Mouse (Mus musculus): ENCODE measurements at regions not wholly inside any gene's neighbourhood (a gene's known extent, or its start where the extent isn't known, plus 50 kb on each side); places are given as distances from the start of the nearest gene placed in this dataset.

DNA sequence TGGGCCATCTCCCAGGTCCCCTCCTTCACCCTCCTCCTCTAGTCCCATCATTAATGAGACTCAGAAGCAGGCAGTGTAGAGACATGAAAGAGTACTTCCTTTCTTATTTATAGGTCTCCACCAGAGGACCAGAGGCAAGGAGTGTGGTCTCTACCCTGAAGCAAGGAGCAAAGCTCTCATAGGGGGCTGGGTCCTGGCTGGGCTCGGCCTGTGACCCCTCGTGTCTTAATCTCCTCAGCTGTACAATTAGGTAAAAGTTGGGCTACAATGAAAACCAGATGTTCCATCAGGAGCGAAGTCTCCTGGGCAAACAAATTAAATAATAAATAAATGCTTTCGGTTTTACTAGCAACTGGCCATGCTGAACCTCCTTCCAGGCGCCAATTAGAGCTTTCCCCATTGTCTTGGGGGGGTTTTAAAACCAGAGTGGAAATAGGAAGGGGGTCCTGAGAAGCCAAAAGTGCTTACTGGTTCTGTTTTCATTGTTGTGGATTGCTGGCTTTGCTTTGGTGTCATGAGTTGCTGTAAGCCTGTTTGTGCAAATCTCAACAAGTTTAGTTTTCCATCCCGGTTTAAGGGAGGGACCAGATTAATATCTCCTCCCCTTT is 454.2 kb upstream of the Sall1 start:
- no peak for TF ChIP-seq MAFK (IDR thresholded peaks at IDR 0.05; ENCODE audit: insufficient replicate concordance, low read length)
- no peak for TF ChIP-seq CTCF (conservative IDR thresholded peaks at IDR 0.05 in 1 of 2, IDR thresholded peaks at IDR 0.05 in 1 of 2; ENCODE audit: low read depth in 2 of 2, low read length in 2 of 2)
- TF ChIP-seq SIN3A (IDR thresholded peaks at IDR 0.05; ENCODE audit: low read length) = no peak
